ENCODE assay signal across 25 mouse cellular contexts in the genomic region with DNA sequence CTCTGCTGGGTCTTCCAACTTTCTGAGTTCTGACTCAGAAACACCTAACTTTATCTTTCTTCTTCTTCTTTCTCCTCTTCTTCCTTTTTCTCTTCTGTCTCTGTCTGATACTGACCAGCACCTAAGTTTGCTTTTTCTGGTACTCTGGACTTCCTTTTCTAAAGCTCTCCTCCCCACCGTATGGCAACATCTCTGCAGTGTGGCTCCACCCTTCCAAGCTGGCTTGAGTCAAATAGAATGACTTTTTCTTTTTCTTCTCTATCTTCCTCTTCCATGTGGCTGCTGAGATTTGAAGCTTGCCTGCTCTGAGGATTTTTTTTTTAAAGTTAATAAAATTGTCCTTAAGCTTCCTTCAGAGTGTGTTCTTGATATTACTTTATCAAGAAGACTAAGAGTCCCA.
"Had no signal": no experiment of that assay in that cellular context is flagged by ENCODE, and none has a peak within 500 bp of the region (broad histone marks: within the 10 kb centered on the region; RNA-seq: fewer than 3 reads in every experiment).

No protein-coding gene starts in this region.

- H3K9ac ChIP-seq: heart, embryonic 13.5 days; heart, embryonic 15.5 days; hindbrain, embryonic 13.5 days; hindbrain, embryonic 15.5 days; intestine, embryonic 15.5 days; kidney, embryonic 15.5 days; limb, embryonic 13.5 days; limb, embryonic 15.5 days; liver, embryonic 12.5 days had no signal

- ATAC-seq: inflammation-experienced regulatory T-cells, adult 6 months; intestine, embryonic 15.5 days; intestine, postnatal 0 days; liver, embryonic 12.5 days had no signal

- H3K4me3 ChIP-seq: heart, adult 2 months; heart, embryonic 13.5 days; heart, embryonic 15.5 days; hindbrain, embryonic 13.5 days; hindbrain, embryonic 15.5 days; intestine, embryonic 15.5 days; kidney, embryonic 15.5 days; limb, embryonic 13.5 days; limb, embryonic 15.5 days; liver, embryonic 12.5 days had no signal

- H3K27ac ChIP-seq: heart, adult 2 months; heart, embryonic 13.5 days; heart, embryonic 15.5 days; hindbrain, embryonic 13.5 days; hindbrain, embryonic 15.5 days; intestine, embryonic 15.5 days; kidney, embryonic 15.5 days; kidney, postnatal 0 days; limb, embryonic 13.5 days; limb, embryonic 15.5 days; liver, embryonic 12.5 days had no signal

- H3K4me1 ChIP-seq: hindbrain, embryonic 13.5 days; hindbrain, embryonic 15.5 days; intestine, embryonic 15.5 days; kidney, embryonic 15.5 days; limb, embryonic 13.5 days; limb, embryonic 15.5 days; liver, embryonic 12.5 days had no signal

- H3K27me3 ChIP-seq: heart, embryonic 13.5 days; heart, embryonic 15.5 days; hindbrain, embryonic 13.5 days; hindbrain, embryonic 15.5 days; intestine, embryonic 15.5 days; kidney, embryonic 15.5 days; limb, embryonic 13.5 days; limb, embryonic 15.5 days; liver, embryonic 12.5 days had no signal

- DNase-seq: gastrocnemius, postnatal 14 days; gastrocnemius, postnatal 36 days; heart, adult 2 months; heart, postnatal 14 days; heart, postnatal 36 days; kidney, adult 2 months; kidney, adult 9 months; kidney, postnatal 14 days; kidney, postnatal 36 days; layer of hippocampus, adult 9-11 months; layer of hippocampus, postnatal 36 days; left cerebral cortex, postnatal 4 days had no signal

- H3K36me3 ChIP-seq: heart, embryonic 15.5 days; intestine, embryonic 15.5 days; limb, embryonic 13.5 days; limb, embryonic 15.5 days; liver, embryonic 12.5 days had no signal

- H3K9me3 ChIP-seq: heart, embryonic 13.5 days; heart, embryonic 15.5 days; hindbrain, embryonic 13.5 days; hindbrain, embryonic 15.5 days; intestine, embryonic 15.5 days; kidney, embryonic 15.5 days; limb, embryonic 13.5 days; limb, embryonic 15.5 days; liver, embryonic 12.5 days had no signal

- H3K4me2 ChIP-seq: heart, embryonic 11.5 days; heart, embryonic 13.5 days; heart, embryonic 15.5 days; hindbrain, embryonic 13.5 days; hindbrain, embryonic 15.5 days; intestine, embryonic 15.5 days; kidney, embryonic 15.5 days; limb, embryonic 13.5 days; limb, embryonic 15.5 days; liver, embryonic 12.5 days had no signal
